Mouse (Mus musculus) limb, embryonic 14.5 days (tissue): ENCODE data around the gene Ofd1. TPM values are rescaled to one million over a fixed set of nuclear protein-coding genes. Genes with fewer than 3 reads are reported as not detected.

Experiments
- ATAC-seq: fragments of 200-750 bp; cut with Nextera tagmentation; 2 replicates; pipeline ENCODE4 v1.8.0; 2017; ENCODE audit warnings: low read depth, moderate number of reproducible peaks, moderate TSS enrichment; ENCODE audit not compliant: low FRiP score
- DNase-seq: peaks from one replicate; pipeline ENCODE4 v3.0.0-alpha.2; 2015; ENCODE audit warnings: low spot score
- H3K27ac ChIP-seq: fragments of 300-500 bp; sonication (generic); replicated peaks from 2 replicates; pipeline ENCODE4 v1.5.1; 2014; ENCODE audit warnings: low read depth, mild to moderate bottlenecking, low read length, moderate library complexity, mixed read lengths
- H3K27me3 ChIP-seq: fragments of 300-500 bp; sonication (generic); 2 replicates; pipeline ENCODE4 v1.6.1; 2014; ENCODE audit warnings: low read length, mixed read lengths; ENCODE audit not compliant: control insufficient read depth, insufficient read depth
- H3K36me3 ChIP-seq: fragments of 300-500 bp; sonication (generic); 2 replicates; pipeline ENCODE4 v1.6.1; 2014; ENCODE audit warnings: mild to moderate bottlenecking, low read length, moderate library complexity, mixed read lengths; ENCODE audit not compliant: control insufficient read depth, insufficient read depth
- H3K4me1 ChIP-seq: fragments of 300-500 bp; sonication (generic); 2 replicates; pipeline ENCODE4 v1.6.1; 2014; ENCODE audit warnings: antibody characterized with exemption, low read length, mixed read lengths; ENCODE audit not compliant: control insufficient read depth, insufficient read depth
- H3K4me2 ChIP-seq: fragments of 300-500 bp; sonication (generic); replicated peaks from 2 replicates; pipeline ENCODE4 v1.6.1; 2014; ENCODE audit warnings: low read depth, mild to moderate bottlenecking, low read length, moderate library complexity; ENCODE audit not compliant: severe bottlenecking
- H3K4me3 ChIP-seq: fragments of 300-500 bp; sonication (generic); replicated peaks from 2 replicates; pipeline ENCODE4 v1.5.1; 2014; ENCODE audit warnings: low read length
- H3K9ac ChIP-seq: fragments of 300-500 bp; sonication (generic); 2 replicates; pipeline ENCODE4 v1.6.1; 2014; ENCODE audit warnings: mild to moderate bottlenecking, low read depth, low read length, moderate library complexity; ENCODE audit not compliant: severe bottlenecking
- H3K9me3 ChIP-seq: fragments of 300-500 bp; sonication (generic); 2 replicates; pipeline ENCODE4 v1.6.1; 2016; ENCODE audit warnings: low read length; ENCODE audit not compliant: control insufficient read depth
- POLR2A ChIP-seq: fragments of 200-500 bp; IDR thresholded peaks from 2 replicates; pipeline ENCODE4 v1.8.0; 2012; ENCODE audit warnings: inconsistent platforms, mild to moderate bottlenecking, moderate library complexity, borderline replicate concordance; ENCODE audit not compliant: insufficient read depth, insufficient read length; ENCODE audit errors: extremely low read depth
- WGBS: fragments of 180-500 bp; shearing (Covaris S2); extraction: QIAGEN DNeasy Blood & Tissue Kit; methylation state at CpG from one replicate; pipeline ENCODE4 v1.1.7; 2014; 5-methylcytosine and 5-hydroxymethylcytosine counted together
- polyA plus RNA-seq, 2 experiments: library from polyadenylated mRNA; depleted of rRNA in 1 of 2; stranded (reverse) in 1 of 2; unstranded in 1 of 2; fragments of >200 nt; fragmentation: Nextera tagmentation in 1 of 2; extraction: Ambion mirVana in 1 of 2; gene quantifications; 2 replicates each; pipeline versions ENCODE4 v1.2.1 to v1.2.3; 2012 to 2014

The Ofd1 gene
- polyA plus RNA-seq, 2 experiments = 6.6 to 7.2 TPM

DNA sequence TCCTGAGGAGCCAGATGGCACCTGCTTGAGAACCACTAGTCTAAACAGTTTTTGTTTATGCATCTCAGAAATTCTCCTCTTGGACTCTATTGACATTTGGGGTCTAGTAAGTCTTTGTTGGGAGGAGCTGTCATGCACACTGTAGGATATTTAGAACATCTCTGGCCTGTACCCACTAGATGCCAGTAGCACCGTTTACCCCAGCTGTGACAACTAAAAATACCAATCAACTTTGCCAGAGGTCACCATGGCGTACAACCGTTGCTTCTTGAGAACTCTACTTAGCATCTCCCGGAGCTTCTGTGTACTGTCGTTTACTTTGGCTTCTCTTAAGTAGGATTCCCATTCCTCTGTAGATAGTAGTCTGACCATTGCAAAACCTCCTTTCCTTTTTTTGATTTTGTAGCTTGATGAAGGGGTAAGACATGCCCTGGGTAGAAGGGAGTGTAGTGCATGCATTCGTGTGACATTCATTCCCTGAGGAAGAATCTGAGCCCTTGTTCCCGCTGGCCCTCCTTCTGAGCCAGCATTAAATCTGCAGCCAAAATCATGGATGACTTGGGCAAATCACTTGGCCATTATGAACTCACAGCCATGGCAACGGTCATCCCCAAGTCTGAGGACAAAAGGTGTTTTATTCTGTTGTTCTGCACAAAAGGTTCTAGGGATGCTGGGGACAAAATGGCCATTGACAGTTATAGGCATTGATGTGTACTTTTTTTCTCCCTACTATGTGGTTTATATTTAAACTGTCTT, 74.9 kb downstream of the Ofd1 start:
- no peak for TF ChIP-seq POLR2A
- Histone ChIP-seq H3K4me2 (no peak overlapping the region), H3K27me3 (no peaks in the 10 kb centered on the region), H3K9ac (no peak overlapping the region), H3K36me3 (no peaks in the 10 kb centered on the region), H3K27ac (no peak overlapping the region), H3K9me3 (no peaks in the 10 kb centered on the region), H3K4me3 (no peak overlapping the region), H3K4me1 (no peaks in the 10 kb centered on the region)
- ATAC-seq (no peak), DNase-seq (no peak)
- WGBS = 85% methylated on average over 8 of the region's 8 CpGs

DNA sequence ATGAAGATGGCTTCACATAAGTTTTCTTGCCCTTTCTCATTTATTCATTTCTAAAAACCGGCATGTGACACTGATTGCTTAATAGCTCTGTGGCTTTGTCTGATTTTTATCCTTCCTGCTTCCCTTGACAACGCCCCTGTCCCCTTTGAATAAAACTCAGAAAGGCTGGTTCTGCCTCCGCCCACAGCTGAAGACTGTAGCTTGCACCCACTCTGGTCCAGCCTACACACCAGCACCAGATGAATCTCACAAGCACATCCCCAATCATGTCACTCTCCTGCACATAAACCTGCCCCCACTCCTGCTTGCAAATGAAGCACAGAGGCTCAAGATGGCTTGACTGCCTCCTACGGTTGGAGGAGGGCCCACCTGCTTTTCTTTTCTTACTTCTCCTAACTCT, 80.0 kb downstream of the Ofd1 start:
- no peak for ATAC-seq
- H3K9ac ChIP-seq = no peak overlapping the region
- H3K4me2 ChIP-seq = no peak overlapping the region
- TF ChIP-seq POLR2A = no peak
- H3K9me3 ChIP-seq = no peaks in the 10 kb centered on the region
- H3K36me3 ChIP-seq = no peaks in the 10 kb centered on the region
- H3K4me3 ChIP-seq = no peak overlapping the region
- H3K4me1 ChIP-seq = no peaks in the 10 kb centered on the region
- no peak for DNase-seq
- H3K27ac ChIP-seq = no peak overlapping the region
- no peaks in the 10 kb centered on the region for H3K27me3 ChIP-seq
- WGBS = 87% methylated on average over 4 of the region's 4 CpGs

DNA sequence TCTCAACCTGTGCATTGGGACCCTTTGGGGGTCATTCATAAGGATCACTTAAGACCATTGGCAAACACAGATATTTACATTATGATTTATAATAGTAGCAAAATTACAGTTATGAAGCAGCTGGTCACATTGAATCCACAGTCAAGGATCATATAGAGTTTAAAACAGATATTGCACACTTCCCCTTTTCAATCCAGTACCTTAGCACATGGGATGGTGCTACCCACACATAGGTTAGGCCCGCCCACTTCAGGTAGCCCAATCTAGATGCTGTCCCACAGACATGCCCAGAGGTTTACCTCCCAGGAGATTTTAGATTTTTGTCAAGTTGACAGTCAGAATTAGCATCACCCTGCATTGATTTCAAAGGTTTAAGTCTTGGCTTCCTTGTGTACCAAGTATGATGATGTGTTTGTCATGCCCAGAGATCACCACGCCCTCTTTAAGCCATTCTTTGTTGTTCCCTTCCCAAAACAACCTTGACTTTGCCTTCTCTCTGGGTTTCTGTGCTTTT, 80.5 kb downstream of the Ofd1 start:
- H3K4me1 ChIP-seq = no peaks in the 10 kb centered on the region
- H3K9me3 ChIP-seq = no peaks in the 10 kb centered on the region
- no peak for ATAC-seq
- no peaks in the 10 kb centered on the region for H3K36me3 ChIP-seq
- DNase-seq = no peak
- no peak overlapping the region for H3K9ac ChIP-seq
- H3K4me2 ChIP-seq = no peak overlapping the region
- WGBS = 85% methylated on average over 2 of the region's 2 CpGs
- TF ChIP-seq POLR2A = no peak
- no peak overlapping the region for H3K4me3 ChIP-seq
- no peak overlapping the region for H3K27ac ChIP-seq
- no peaks in the 10 kb centered on the region for H3K27me3 ChIP-seq

DNA sequence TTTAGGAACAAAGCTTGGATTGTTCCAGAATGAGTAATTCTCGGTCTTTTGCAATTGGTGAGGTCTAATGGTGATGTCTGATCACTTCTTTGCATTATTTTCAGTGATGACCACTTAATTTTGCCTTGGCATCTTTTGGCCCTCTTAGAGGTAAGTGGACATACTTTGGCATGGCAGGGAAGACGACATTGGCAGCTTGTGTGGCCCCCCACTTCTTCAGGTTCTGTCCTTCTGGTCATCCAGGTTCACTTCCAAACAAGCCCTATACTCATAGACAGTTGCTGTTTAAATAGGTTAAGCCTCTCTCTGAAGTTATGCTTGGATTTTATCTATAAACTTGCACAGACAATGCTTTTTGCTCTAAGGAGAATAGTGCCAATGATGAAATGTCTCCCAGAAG, 81.5 kb downstream of the Ofd1 start:
- no peak overlapping the region for H3K27ac ChIP-seq
- no peak for ATAC-seq
- no peaks in the 10 kb centered on the region for H3K36me3 ChIP-seq
- no peak for TF ChIP-seq POLR2A
- no peaks in the 10 kb centered on the region for H3K4me1 ChIP-seq
- no peaks in the 10 kb centered on the region for H3K27me3 ChIP-seq
- no peaks in the 10 kb centered on the region for H3K9me3 ChIP-seq
- 74% methylated on average over 2 of the region's 2 CpGs for WGBS
- no peak overlapping the region for H3K9ac ChIP-seq
- no peak for DNase-seq
- H3K4me3 ChIP-seq = no peak overlapping the region
- no peak overlapping the region for H3K4me2 ChIP-seq

DNA sequence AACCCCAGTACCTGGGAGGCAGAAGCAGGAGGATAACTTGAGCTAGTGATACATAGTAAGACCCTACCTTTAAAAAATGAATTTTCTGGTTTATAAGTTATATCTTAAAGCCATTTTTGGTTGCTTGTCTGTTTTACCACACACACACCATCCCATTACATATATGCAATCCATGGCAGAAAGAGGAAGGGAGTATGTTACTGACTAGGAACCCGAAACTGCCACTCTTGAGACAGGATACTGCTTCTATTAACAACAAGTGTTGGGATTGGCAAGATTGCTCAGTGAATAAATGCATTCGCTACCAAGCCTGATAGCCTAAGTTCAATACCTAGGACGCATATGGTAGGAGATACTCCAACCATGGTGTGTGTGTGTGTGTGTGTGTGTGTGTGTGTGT, 84.2 kb downstream of the Ofd1 start:
- H3K27ac ChIP-seq = no peak overlapping the region
- H3K9me3 ChIP-seq = no peaks in the 10 kb centered on the region
- no peak overlapping the region for H3K4me2 ChIP-seq
- no peak for ATAC-seq
- no peak for TF ChIP-seq POLR2A
- 92% methylated on average over 3 of the region's 3 CpGs for WGBS
- H3K36me3 ChIP-seq = no peaks in the 10 kb centered on the region
- no peaks in the 10 kb centered on the region for H3K27me3 ChIP-seq
- H3K4me1 ChIP-seq = no peaks in the 10 kb centered on the region
- H3K4me3 ChIP-seq = no peak overlapping the region
- DNase-seq = no peak
- no peak overlapping the region for H3K9ac ChIP-seq

DNA sequence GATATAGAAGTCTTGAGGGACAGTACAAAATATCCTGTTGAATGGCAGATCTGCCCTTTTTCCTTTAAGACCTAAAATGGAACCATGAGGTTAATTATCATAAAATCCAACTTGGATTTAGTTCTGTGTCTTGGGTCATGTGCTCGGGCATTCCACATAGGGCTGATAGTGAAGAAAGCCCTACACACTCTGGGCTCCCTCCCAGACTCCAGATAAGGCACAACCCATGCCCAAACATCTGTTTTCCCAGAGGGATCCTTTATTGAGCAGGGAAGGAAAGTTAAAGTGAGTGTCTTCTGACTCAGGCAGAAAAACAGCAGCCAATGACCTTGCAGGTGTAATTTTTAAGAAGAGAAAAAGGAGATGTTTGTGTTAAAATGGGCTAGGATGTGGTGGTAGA, 85.6 kb downstream of the Ofd1 start:
- H3K27ac ChIP-seq = no peak overlapping the region
- H3K4me2 ChIP-seq = no peak overlapping the region
- TF ChIP-seq POLR2A = no peak
- no peak overlapping the region for H3K9ac ChIP-seq
- WGBS = 74% methylated on average over 1 of the region's 1 CpGs
- no peaks in the 10 kb centered on the region for H3K36me3 ChIP-seq
- no peaks in the 10 kb centered on the region for H3K4me1 ChIP-seq
- no peaks in the 10 kb centered on the region for H3K9me3 ChIP-seq
- no peak for ATAC-seq
- no peaks in the 10 kb centered on the region for H3K27me3 ChIP-seq
- no peak overlapping the region for H3K4me3 ChIP-seq
- DNase-seq = no peak
